ENCODE assay signal across 15 mouse cellular contexts in genomic region chr4:95626186-95626585, GRCm38 (mm10).
DNase-seq lines count a peak whose midpoint lies in the region; TF ChIP-seq lines count a peak whose summit lies in the region.
"Had no signal": no experiment of that assay in that cellular context is flagged by ENCODE, and none has a peak within 500 bp of the region (broad histone marks: within the 10 kb centered on the region; RNA-seq: fewer than 3 reads in every experiment).

No protein-coding gene starts in this region.

- TF ChIP-seq POLR2A in cerebellum, adult 2 months (IDR thresholded peaks at IDR 0.05; ENCODE audit: borderline replicate concordance, insufficient read depth, low read length) = no peak

- H3K4me1 ChIP-seq in cerebellum, adult 2 months (ENCODE audit: control insufficient read depth, insufficient read depth, low read length) = peaks cover 4% of the 10 kb centered on the region; the same call in 1 of the 2 replicates

- no peaks in the 10 kb centered on the region for H3K27me3 ChIP-seq in cerebellum, adult 2 months (ENCODE audit: control insufficient read depth, insufficient read depth, low read length)
- H3K27me3 ChIP-seq: CH12.LX, Patski had no signal

- H3K27ac ChIP-seq in layer of hippocampus, adult 2 months = peak overlapping the region; percentile 83
- H3K27ac ChIP-seq in cerebellum, adult 2 months (ENCODE audit: insufficient read depth, low read length) = no peak overlapping the region

- 88% methylated on average over 3 of the region's 3 CpGs for WGBS in cerebellum, adult 2 months

- TF ChIP-seq CTCF in layer of hippocampus, adult 2 months (conservative IDR thresholded peaks at IDR 0.05) = no peak
- TF ChIP-seq CTCF in cerebellum, adult 2 months (IDR thresholded peaks at IDR 0.05; ENCODE audit: borderline replicate concordance, insufficient read depth, low read depth, low read length) = no peak

- peak in 1 of 2 experiments; percentile 53 for DNase-seq in layer of hippocampus, adult 2 months (ENCODE audit: low spot score in 2 of 2)
- no peak for DNase-seq in layer of hippocampus, postnatal 10 days (ENCODE audit: low spot score in 2 of 2)
- peak; percentile 31 for DNase-seq in layer of hippocampus, adult 9-10 months (ENCODE audit: low spot score)
- no peak for DNase-seq in layer of hippocampus, adult 9-11 months
- DNase-seq in brain, adult 2 months (ENCODE audit: low read depth, low spot score) = peak; percentile 24
- peak; percentile 27 for DNase-seq in telencephalon, adult 2 months (ENCODE audit: low read depth, low spot score)
- DNase-seq in cerebellum, adult 2 months = no peak
- no peak for DNase-seq in B cell, adult 2 months
- DNase-seq: adrenal gland, postnatal 25 days; adrenal gland, postnatal 36 days; cerebellum, adult 11 months; cerebellum, adult 11-12 months; cerebellum, adult 18-20 months had no signal

- H3K4me3 ChIP-seq in layer of hippocampus, adult 2 months = no peak overlapping the region
- no peak overlapping the region for H3K4me3 ChIP-seq in cerebellum, adult 2 months (replicated peaks; ENCODE audit: insufficient read depth, low read depth, low read length)

Comparison
In these comparisons a context has a peak if more than half of its experiments do, and no peak if none do; other contexts are left out.
1. DNase-seq: peak in layer of hippocampus, adult 9-10 months (single experiment), brain, adult 2 months (single experiment) and telencephalon, adult 2 months (single experiment); none in layer of hippocampus, postnatal 10 days (0 of 2), layer of hippocampus, adult 9-11 months (single experiment), cerebellum, adult 2 months (0 of 2) and B cell, adult 2 months (0 of 2).